Mouse (Mus musculus): Measurements from ENCODE around the gene Il9r. TPM values are rescaled to one million over a fixed set of nuclear protein-coding genes. Genes with fewer than 3 reads are reported as not detected.

Il9r gene
- polyA plus RNA-seq (2015; fragmentation: Nextera tagmentation; extraction: Ambion mirVana), result 0.08 and 0.13 TPM in 2 replicates

DNA sequence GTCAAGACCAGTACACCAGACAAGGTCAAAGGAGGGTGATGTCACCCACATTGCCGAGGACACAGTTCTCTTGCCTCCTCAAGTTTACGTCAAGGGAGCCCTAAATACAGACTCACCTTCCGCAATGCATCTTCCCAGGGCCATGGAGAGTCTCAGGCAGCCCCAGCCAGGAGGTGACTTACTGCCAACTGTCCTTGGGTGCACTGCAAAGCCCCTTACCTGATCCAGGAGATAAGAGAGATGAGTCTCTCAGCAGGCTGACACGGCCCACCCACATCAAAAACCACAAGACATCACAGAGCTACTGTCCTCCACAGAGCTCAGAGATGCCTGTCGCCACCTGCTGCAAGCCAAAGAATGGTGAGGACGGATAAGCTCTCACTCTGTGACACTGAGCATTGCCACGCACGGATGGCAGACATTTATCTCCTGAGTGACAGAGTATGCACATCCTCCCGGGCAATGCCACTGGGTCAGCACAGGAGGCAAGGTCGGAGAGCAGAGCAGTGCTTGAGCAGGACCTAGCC is at the start of gene Il9r:
Gene Il9r, minus strand, starts transcription at position 205 of the 527 bp plus-strand sequence.
- no peak within 1 kb of the TSS for H3K4me3 ChIP-seq (replicated peaks)
- no peaks in the 10 kb centered on the region for H3K9me3 ChIP-seq (replicated peaks)
- peak within 1 kb of the TSS; percentile 10; the same call in 1 of the 2 replicates for H3K4me2 ChIP-seq
- DNase-seq (no peak), ATAC-seq (ENCODE audit: low read depth) (no peak)
- H3K9ac ChIP-seq, result peak within 1 kb of the TSS; percentile 27; the same call in 1 of the 2 replicates
- H3K36me3 ChIP-seq, result no peaks in the 10 kb centered on the region
- H3K27me3 ChIP-seq, result 0 out of 2 replicates have a peak, but pooled peaks cover 4% of the 10 kb centered on the region
- H3K27ac ChIP-seq, result no peak within 1 kb of the TSS
- peaks cover 48% of the 10 kb centered on the region for H3K4me1 ChIP-seq (replicated peaks)
- 21% methylated on average over 10 of the region's 10 CpGs for WGBS (ENCODE audit: insufficient replicate concordance)

DNA sequence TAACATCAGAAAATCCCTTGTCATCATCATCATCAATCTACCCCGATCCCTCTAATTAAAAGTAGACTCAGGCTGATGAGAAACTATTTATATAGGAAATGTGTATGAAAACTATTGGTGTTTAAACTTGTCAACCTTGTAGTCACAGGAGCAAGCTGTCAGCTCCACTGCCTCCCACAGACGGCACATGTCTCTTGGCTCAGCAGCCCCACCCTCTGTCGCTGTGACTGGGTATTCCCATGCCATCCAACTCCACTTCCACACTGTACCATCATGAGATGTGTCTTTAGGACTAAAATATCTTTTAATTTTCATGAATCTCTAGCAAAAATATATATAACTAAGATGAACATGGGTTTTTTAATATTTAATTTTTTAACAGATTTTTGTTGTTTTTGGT is 48.3 kb upstream of the Il9r start:
- H3K27ac ChIP-seq, result peak overlapping the region; percentile 97
- H3K36me3 ChIP-seq, result peaks cover 63% of the 10 kb centered on the region
- peaks cover 94% of the 10 kb centered on the region for H3K4me1 ChIP-seq (replicated peaks)
- DNase-seq (no peak), ATAC-seq (ENCODE audit: low read depth) (no peak)
- no peaks in the 10 kb centered on the region for H3K9me3 ChIP-seq (replicated peaks)
- no peak overlapping the region for H3K4me3 ChIP-seq (replicated peaks)
- no peak overlapping the region for H3K4me2 ChIP-seq
- WGBS (ENCODE audit: insufficient replicate concordance), result 57% methylated on average over 3 of the region's 3 CpGs
- no peaks in the 10 kb centered on the region for H3K27me3 ChIP-seq
- peak overlapping the region; percentile 78 for H3K9ac ChIP-seq

DNA sequence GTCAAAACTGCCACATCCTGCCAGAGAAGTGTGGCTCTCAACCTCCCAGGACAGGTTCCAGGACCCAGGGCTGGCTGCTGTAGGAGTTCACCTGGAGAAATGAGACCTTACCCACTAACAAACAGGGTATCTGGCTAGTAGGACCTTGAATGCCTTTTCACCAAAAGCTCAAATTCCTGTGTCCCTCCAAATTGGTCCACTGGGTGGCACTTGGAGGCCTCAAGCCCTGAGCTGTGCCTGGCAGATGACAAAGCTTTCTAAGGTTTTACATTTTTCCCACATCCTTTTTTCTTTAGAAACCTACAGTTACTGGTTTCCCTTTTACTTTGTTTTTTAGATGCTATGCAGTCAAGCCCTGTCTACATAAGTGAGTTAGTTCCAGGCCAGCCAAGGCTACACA is 47.0 kb upstream of the Il9r start:
- ATAC-seq (ENCODE audit: low read depth), result no peak
- peak overlapping the region; percentile 78 for H3K9ac ChIP-seq
- peak overlapping the region; percentile 36 for H3K4me2 ChIP-seq
- no peaks in the 10 kb centered on the region for H3K9me3 ChIP-seq (replicated peaks)
- DNase-seq, result peak; percentile 60
- no peak overlapping the region for H3K4me3 ChIP-seq (replicated peaks)
- H3K27ac ChIP-seq, result peak overlapping the region; percentile 97
- peaks cover 60% of the 10 kb centered on the region for H3K36me3 ChIP-seq
- peaks cover 95% of the 10 kb centered on the region for H3K4me1 ChIP-seq (replicated peaks)
- H3K27me3 ChIP-seq, result no peaks in the 10 kb centered on the region

DNA sequence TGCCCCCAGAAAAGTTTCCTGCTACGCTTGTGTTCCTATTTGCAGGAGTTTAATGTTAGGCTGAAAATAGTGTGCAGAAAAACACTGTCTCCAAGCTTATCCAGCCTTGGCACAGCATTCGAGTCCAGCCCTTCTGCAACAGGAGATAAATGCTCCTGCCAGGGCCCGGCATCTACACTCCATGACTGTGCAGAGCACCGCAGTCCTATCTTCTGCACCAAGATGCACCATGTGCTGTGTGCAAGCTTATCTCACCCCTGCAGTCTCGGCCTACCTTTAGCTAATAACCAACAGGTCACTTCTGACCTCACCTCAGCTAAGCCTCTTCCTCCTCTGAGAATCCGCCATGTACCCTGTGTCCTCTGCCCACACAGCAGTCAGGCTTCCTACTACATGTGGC is 45.5 kb upstream of the Il9r start:
- Histone ChIP-seq H3K27ac (peak overlapping the region; percentile 97), H3K4me1 (replicated peaks) (peaks cover 97% of the 10 kb centered on the region), H3K9ac (peak overlapping the region; percentile 81), H3K4me3 (replicated peaks) (0 out of 2 replicates have a peak overlapping the region, but pooled peaks have one; percentile 10), H3K27me3 (no peaks in the 10 kb centered on the region), H3K36me3 (peaks cover 72% of the 10 kb centered on the region), H3K9me3 (replicated peaks) (no peaks in the 10 kb centered on the region), H3K4me2 (peak overlapping the region; percentile 55)
- peak; percentile 93 for DNase-seq
- 21% methylated on average over 6 of the region's 6 CpGs for WGBS (ENCODE audit: insufficient replicate concordance)
- peak; percentile 96 for ATAC-seq (ENCODE audit: low read depth)

DNA sequence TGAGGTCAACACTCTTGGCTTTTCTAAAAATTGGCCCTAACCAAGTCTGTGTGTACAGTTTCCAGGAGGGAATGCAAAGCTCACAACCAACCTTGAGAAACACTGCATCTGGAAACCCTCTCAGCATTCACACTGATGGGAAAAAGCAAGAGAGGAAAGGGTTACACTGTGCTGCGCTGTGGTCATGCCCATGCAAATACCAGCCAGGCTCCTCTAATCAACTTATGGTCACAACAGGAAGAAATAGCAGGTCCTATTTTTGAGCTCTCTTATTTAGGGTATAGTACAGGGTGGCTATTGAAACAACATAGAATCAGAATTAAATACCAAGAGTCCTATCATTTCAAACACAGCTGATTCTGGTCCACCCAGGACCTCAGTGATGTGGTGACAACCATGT is 44.5 kb upstream of the Il9r start:
- Histone ChIP-seq H3K4me1 (replicated peaks) (peaks cover 97% of the 10 kb centered on the region), H3K4me2 (peak overlapping the region; percentile 55), H3K9ac (peak overlapping the region; percentile 81)

DNA sequence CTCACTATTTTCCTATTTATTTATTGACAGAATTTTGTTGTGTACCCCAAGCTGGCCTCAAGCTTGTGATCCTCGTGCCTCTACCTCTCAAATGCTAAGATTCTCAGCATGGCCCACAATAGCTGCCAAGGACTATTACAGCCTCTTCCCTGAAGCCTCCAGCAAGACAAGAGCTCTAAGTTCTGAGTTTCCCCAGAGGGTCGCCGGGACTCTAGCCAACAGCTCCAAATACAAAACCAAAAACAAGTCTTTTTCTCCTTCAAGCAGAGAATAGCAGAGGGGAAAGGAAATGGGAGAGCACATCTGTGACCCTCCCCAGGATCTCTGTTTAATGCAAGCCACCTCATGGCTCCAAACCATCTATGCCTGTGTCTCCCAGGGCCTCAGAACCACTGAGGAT is 44.0 kb upstream of the Il9r start:
- H3K9ac ChIP-seq, result peak overlapping the region; percentile 81
- peaks cover 96% of the 10 kb centered on the region for H3K4me1 ChIP-seq (replicated peaks)
- H3K27ac ChIP-seq, result peak overlapping the region; percentile 97
- peaks cover 73% of the 10 kb centered on the region for H3K36me3 ChIP-seq
- H3K4me3 ChIP-seq (replicated peaks), result no peak overlapping the region
- H3K4me2 ChIP-seq, result peak overlapping the region; percentile 55; the same call in 1 of the 2 replicates
- ATAC-seq (ENCODE audit: low read depth), result no peak
- H3K27me3 ChIP-seq, result no peaks in the 10 kb centered on the region
- DNase-seq, result no peak
- H3K9me3 ChIP-seq (replicated peaks), result no peaks in the 10 kb centered on the region
- 68% methylated on average over 3 of the region's 3 CpGs for WGBS (ENCODE audit: insufficient replicate concordance)

More for the DNA sequence above, 44.5 kb upstream of the Il9r start:
- Histone ChIP-seq H3K4me3 (replicated peaks) (no peak overlapping the region), H3K36me3 (peaks cover 73% of the 10 kb centered on the region), H3K9me3 (replicated peaks) (no peaks in the 10 kb centered on the region), H3K27ac (peak overlapping the region; percentile 97), H3K27me3 (no peaks in the 10 kb centered on the region)
- no peak for DNase-seq
- WGBS (ENCODE audit: insufficient replicate concordance), result 67% methylated on average over 1 of the region's 1 CpGs
- ATAC-seq (ENCODE audit: low read depth), result no peak

DNA sequence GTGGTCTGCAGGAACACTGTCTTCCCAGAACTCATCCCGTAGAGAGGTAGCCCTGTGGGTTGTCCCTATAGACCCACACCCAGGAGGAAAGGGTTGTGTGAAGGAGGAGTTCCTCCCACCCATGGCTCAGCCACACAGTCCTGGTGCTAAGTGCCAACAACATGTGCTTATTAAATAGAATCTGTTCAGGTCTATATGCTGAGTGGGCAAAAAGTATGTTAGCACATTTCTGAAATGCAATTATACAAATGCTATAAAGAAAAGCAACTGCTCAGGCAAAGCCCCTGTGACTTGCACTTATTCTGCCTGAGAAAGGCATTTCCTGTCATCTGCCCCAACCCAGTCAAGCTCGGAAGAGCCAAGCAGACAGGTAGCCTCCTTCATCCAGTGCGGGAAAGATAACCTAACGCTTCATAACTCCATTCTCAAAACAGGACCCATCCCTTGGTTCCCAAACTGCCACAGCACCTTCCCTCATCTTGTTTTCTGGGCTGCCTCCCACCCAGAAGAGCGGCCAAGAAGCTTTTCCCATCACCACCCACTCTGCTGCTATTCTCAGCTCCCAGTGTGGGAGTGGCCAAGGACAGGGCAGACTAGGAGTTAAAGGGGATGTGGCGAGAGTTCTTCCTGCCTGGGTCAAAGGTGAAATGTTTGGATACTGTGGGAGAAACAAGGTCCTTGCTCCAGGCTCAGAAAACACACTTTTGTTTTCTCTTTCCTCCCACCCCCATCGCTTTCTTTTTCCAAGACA is 43.3 kb upstream of the Il9r start:
- peak overlapping the region; percentile 97 for H3K27ac ChIP-seq
- H3K9me3 ChIP-seq (replicated peaks), result no peaks in the 10 kb centered on the region
- peak overlapping the region; percentile 81 for H3K9ac ChIP-seq
- ATAC-seq (ENCODE audit: low read depth) (no peak), DNase-seq (no peak)
- H3K4me1 ChIP-seq (replicated peaks), result peaks cover 96% of the 10 kb centered on the region
- H3K4me3 ChIP-seq (replicated peaks), result no peak overlapping the region
- H3K27me3 ChIP-seq, result no peaks in the 10 kb centered on the region
- H3K4me2 ChIP-seq, result peak overlapping the region; percentile 26
- peaks cover 75% of the 10 kb centered on the region for H3K36me3 ChIP-seq
- WGBS (ENCODE audit: insufficient replicate concordance), result 69% methylated on average over 7 of the region's 7 CpGs

DNA sequence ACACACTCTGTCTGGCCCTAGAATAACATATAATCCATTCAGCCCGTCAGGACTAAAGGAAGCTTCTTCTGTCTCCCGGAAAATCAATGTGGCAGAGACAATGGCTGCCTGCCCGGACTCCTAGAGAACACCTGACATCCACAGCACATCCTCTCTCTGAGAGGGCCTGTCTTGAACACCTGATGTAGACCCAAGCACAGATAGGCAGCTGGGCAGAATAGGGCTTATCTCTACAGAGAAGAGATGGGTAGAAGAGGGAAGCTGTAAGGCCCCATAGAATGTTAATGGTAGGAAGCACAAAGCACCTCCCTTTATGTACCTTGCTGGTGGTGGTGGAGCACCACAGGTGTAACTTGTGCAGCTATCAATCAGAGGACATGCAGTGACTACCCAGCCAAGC is 42.1 kb upstream of the Il9r start:
- DNase-seq, result no peak
- peaks cover 76% of the 10 kb centered on the region for H3K36me3 ChIP-seq
- no peak overlapping the region for H3K4me3 ChIP-seq (replicated peaks)
- H3K27ac ChIP-seq, result peak overlapping the region; percentile 97
- peak overlapping the region; percentile 81 for H3K9ac ChIP-seq
- WGBS (ENCODE audit: insufficient replicate concordance), result 80% methylated on average over 3 of the region's 3 CpGs
- H3K27me3 ChIP-seq, result no peaks in the 10 kb centered on the region
- H3K4me1 ChIP-seq (replicated peaks), result peaks cover 96% of the 10 kb centered on the region
- ATAC-seq (ENCODE audit: low read depth), result peak; percentile 26
- no peaks in the 10 kb centered on the region for H3K9me3 ChIP-seq (replicated peaks)
- peak overlapping the region; percentile 26 for H3K4me2 ChIP-seq

DNA sequence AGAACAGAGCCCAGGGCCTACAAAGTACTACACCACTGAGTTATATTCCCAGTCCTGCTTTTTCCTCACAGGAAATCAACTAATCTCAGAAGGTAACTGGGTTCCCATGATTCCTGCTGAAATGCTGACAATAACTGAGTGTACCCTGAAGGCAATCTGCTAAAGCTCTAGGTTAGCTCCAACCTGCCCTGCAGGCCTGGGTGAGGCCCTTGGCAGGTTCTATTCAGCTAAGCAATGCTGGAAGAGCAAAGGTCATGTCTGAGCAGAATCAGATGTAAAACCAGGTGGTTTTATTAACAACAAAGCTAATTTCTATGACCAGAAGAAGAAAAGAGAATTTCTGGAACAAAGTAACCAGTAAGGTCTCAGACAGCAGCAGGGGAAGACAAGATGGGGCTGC is 41.3 kb upstream of the Il9r start:
- no peak overlapping the region for H3K4me2 ChIP-seq
- peaks cover 95% of the 10 kb centered on the region for H3K4me1 ChIP-seq (replicated peaks)
- H3K4me3 ChIP-seq (replicated peaks), result no peak overlapping the region
- H3K9me3 ChIP-seq (replicated peaks), result no peaks in the 10 kb centered on the region
- DNase-seq (no peak), ATAC-seq (ENCODE audit: low read depth) (no peak)
- H3K27ac ChIP-seq, result peak overlapping the region; percentile 97
- peaks cover 76% of the 10 kb centered on the region for H3K36me3 ChIP-seq
- peak overlapping the region; percentile 81 for H3K9ac ChIP-seq
- no peaks in the 10 kb centered on the region for H3K27me3 ChIP-seq

DNA sequence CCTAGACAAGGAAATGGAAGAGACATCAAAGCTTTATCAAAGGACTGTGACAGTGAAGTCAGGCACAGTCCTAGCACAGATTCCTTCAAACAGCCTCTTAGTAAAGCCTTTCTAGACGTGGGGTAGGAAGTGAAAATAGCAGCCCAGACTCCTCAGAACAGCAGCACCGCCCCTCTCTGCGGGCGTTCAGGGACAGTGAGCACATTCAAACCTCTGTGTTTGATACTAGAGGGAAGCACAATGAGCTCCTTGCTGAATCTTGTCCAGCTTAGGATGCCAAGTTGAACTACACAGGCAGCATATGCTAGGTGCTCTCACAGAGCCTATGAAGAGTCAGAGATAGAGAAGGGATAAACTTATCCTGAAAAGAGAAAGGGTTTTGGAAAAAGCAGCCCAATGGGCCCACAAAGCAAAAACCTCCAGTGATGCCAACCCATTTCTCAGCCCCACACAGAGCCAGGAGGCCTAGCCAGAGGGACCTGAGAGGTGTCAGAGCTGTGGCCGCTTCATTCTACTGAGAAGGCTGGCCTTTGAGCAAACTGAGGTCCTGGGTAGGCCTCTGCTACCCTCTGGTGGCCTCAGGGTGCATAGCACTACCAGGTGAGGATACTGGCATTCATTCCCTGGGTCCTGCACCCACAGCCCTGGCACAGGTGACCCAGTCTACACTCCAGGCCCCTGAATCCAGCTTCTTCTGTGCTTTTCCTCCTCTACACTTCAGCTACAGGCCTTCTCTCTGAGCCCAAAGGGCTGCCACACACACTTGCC is 38.2 kb upstream of the Il9r start:
- DNase-seq (peak; percentile 72), ATAC-seq (ENCODE audit: low read depth) (peak; percentile 62)
- H3K27ac ChIP-seq, result peak overlapping the region; percentile 97
- H3K4me3 ChIP-seq (replicated peaks), result no peak overlapping the region
- no peaks in the 10 kb centered on the region for H3K27me3 ChIP-seq
- peak overlapping the region; percentile 81 for H3K9ac ChIP-seq
- H3K36me3 ChIP-seq, result peaks cover 93% of the 10 kb centered on the region
- WGBS (ENCODE audit: insufficient replicate concordance), result 80% methylated on average over 5 of the region's 5 CpGs
- no peaks in the 10 kb centered on the region for H3K9me3 ChIP-seq (replicated peaks)
- H3K4me1 ChIP-seq (replicated peaks), result peaks cover 72% of the 10 kb centered on the region
- H3K4me2 ChIP-seq, result 0 out of 2 replicates have a peak overlapping the region, but pooled peaks have one; percentile 15

DNA sequence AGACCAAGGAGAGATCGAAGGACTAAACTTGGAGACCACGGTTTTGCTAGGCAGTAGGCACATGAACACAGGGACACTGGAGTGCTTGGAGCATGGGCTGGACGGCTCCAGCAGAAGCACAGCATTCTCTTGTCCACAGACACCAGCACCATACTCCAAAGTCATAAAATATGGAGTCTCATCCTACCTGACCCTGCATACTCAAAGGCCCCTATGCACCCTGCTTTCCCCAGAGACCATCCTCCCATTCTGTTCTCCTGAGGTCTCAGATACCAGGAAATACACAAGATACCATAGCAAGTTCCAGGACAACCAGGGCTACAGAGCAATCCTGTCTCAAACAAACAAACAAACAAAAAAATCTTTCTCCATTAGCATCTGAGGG is 37.3 kb upstream of the Il9r start:
- no peaks in the 10 kb centered on the region for H3K9me3 ChIP-seq (replicated peaks)
- H3K4me1 ChIP-seq (replicated peaks), result peaks cover 64% of the 10 kb centered on the region
- H3K27me3 ChIP-seq, result no peaks in the 10 kb centered on the region
- ATAC-seq (ENCODE audit: low read depth) (no peak), DNase-seq (no peak)
- 88% methylated on average over 3 of the region's 3 CpGs for WGBS (ENCODE audit: insufficient replicate concordance)
- peak overlapping the region; percentile 81 for H3K9ac ChIP-seq
- H3K4me3 ChIP-seq (replicated peaks), result no peak overlapping the region
- H3K27ac ChIP-seq, result peak overlapping the region; percentile 97
- H3K36me3 ChIP-seq, result peaks cover 94% of the 10 kb centered on the region
- no peak overlapping the region for H3K4me2 ChIP-seq
